Mouse (Mus musculus) testis, adult 2 months (tissue): ENCODE measurements around the gene Plpp1. TPM values are rescaled to one million over a fixed set of nuclear protein-coding genes. Genes with fewer than 3 reads are reported as not detected.

Source experiments
- H3K27ac ChIP-seq: fragments of 200-500 bp; 2 replicates; pipeline ENCODE4 v1.5.1; 2012; ENCODE audit warnings: low read depth, low read length; ENCODE audit not compliant: control insufficient read depth, insufficient read depth
- H3K27me3 ChIP-seq: fragments of 200-500 bp; 2 replicates; pipeline ENCODE4 v1.6.1; 2012; ENCODE audit warnings: mild to moderate bottlenecking, low read length, moderate library complexity; ENCODE audit not compliant: control insufficient read depth, insufficient read depth
- H3K36me3 ChIP-seq: fragments of 200-500 bp; 2 replicates; pipeline ENCODE4 v1.6.1; 2012; ENCODE audit warnings: mild to moderate bottlenecking, low read length; ENCODE audit not compliant: control insufficient read depth, insufficient read depth
- H3K4me1 ChIP-seq: fragments of 200-500 bp; 2 replicates; pipeline ENCODE4 v1.6.1; 2012; ENCODE audit warnings: low read length; ENCODE audit not compliant: control insufficient read depth, insufficient read depth
- H3K4me3 ChIP-seq: fragments of 200-500 bp; 2 replicates; pipeline ENCODE4 v1.5.1; 2012; ENCODE audit warnings: low read depth, mild to moderate bottlenecking, low read length, moderate library complexity, mixed read lengths; ENCODE audit not compliant: control insufficient read depth
- CTCF ChIP-seq: fragments of 200-500 bp; IDR thresholded peaks from 2 replicates; pipeline ENCODE4 v1.5.1; 2012; ENCODE audit warnings: low read depth, mild to moderate bottlenecking, inconsistent platforms, low read length, moderate library complexity; ENCODE audit not compliant: control insufficient read depth, insufficient read depth, insufficient replicate concordance
- POLR2A ChIP-seq: fragments of 200-500 bp; IDR thresholded peaks from 2 replicates; pipeline ENCODE4 v1.6.1; 2012; ENCODE audit warnings: low read depth, mild to moderate bottlenecking, inconsistent platforms, low read length, moderate library complexity; ENCODE audit not compliant: control insufficient read depth
- polyA plus RNA-seq: library from polyadenylated mRNA; depleted of rRNA; stranded (reverse); fragments of >200 nt; gene quantifications from 2 replicates; pipeline ENCODE4 v1.2.3, GENCODE M21; 2012

The Plpp1 gene
- polyA plus RNA-seq, 1 experiment, result 115 TPM

DNA sequence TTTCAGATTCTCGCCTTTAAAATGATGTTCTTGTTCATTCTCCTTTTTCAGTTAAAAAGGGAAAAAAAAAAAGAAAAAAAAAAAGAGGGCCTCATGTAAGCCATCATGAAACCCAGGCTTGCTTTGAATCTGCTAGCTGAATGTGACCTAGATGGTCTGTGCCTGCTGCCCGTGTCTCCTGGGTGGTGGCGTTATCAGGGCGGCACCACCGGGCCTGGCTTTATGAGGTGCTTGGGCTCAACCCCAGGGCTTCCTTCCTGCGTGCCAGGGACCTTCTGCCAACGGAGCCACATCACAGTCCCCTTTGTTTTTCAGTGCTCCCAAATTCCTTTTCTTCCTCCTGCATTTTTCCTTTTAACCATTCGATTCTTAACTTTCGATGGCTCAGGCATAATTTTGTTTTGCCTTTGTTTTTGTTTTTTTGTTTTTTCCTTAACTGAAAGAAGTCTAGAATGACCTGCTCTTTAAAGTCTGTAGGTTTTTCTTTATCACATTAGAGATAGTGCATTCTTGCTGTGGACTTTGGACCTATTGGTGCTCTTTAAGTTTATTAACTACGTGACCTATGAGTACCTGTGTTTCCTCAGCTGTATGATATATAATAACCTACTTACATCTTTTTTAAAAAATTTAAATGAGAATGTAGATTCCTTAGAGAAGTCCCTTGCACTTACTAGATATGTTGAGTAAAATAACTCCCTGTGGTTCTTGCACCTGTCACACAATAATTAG lies 7.5 kb downstream of the Plpp1 start:
- Histone ChIP-seq H3K4me1 (peaks cover under 1% of the 10 kb centered on the region), H3K27me3 (no peaks in the 10 kb centered on the region), H3K27ac (no peak overlapping the region), H3K4me3 (no peak overlapping the region), H3K36me3 (no peaks in the 10 kb centered on the region)
- no peak for TF ChIP-seq POLR2A
- no peak for TF ChIP-seq CTCF

- Histone ChIP-seq H3K36me3 (no peaks in the 10 kb centered on the region), H3K4me3 (no peak overlapping the region), H3K4me1 (no peaks in the 10 kb centered on the region; the same call in 1 of the 2 replicates), H3K27ac (no peak overlapping the region), H3K27me3 (no peaks in the 10 kb centered on the region)
- no peak for TF ChIP-seq POLR2A
- no peak for TF ChIP-seq CTCF
Measured at GRCm38 (mm10) chr13:112809504-112810247, 9.1 kb downstream of the Plpp1 start.

- TF ChIP-seq CTCF (no peak), POLR2A (no peak)
- no peak overlapping the region for H3K27ac ChIP-seq
- H3K27me3 ChIP-seq, result no peaks in the 10 kb centered on the region
- H3K36me3 ChIP-seq, result no peaks in the 10 kb centered on the region
- no peaks in the 10 kb centered on the region; the same call in 1 of the 2 replicates for H3K4me1 ChIP-seq
- H3K4me3 ChIP-seq, result no peak overlapping the region
Measured at GRCm38 (mm10) chr13:112810248-112810645, 9.7 kb downstream of the Plpp1 start.

DNA sequence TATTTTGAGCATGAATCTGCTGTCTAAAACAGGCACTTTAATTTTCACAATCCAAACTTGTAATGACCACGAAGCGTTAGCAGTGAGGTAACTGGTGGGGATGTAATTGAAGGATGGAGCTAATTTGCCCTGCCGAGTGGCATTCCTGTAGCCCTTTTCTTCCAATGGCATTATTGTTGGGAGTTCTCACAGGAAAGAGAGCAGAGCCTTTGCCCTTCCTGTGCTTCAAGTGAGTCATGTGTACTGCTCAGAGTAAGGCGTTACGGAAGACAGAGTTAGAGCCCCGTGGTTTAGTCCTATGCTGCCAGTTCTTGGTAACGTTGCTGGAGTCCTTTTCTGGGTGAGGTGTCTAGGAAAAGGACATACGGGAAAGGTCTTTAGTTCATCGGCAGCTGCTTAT lies 10.2 kb downstream of the Plpp1 start:
- no peaks in the 10 kb centered on the region for H3K36me3 ChIP-seq
- H3K4me3 ChIP-seq, result no peak overlapping the region
- H3K27ac ChIP-seq, result no peak overlapping the region
- TF ChIP-seq POLR2A (no peak), CTCF (no peak)
- no peaks in the 10 kb centered on the region; the same call in 1 of the 2 replicates for H3K4me1 ChIP-seq
- H3K27me3 ChIP-seq, result no peaks in the 10 kb centered on the region

DNA sequence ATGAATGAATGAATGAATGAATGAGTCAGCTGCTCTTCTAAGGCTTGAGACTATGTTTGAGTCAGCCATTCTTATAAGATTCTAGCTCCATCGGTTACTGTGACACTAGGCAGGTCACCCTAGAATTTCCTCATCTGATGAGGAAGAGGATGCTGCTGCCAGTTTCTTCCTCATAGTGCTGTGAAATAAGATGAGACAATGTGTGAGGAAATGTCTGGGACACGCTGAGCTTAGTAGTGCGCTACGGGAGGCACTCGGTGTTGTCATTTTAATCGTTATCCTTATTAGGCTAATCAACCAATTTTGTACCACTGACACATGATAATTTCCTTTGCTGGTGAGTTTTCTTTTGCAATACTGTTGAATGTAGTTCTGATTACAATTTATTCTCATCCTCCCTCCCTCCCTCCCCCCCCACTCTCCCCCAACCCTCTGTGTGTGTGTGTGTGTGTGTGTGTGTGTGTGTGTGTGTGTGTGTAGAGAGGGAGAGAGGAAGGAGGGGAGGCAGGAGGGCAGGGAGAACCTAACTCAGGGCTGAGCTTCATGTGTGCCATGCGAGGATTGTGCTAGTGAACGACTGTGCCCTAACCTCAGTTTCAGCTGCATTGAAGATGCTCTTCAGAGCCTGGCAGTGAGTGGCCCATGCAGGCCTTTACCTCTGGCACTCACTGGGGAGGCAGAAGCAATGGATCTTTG lies 11.3 kb downstream of the Plpp1 start:
- TF ChIP-seq POLR2A (no peak), CTCF (no peak)
- Histone ChIP-seq H3K4me1 (no peaks in the 10 kb centered on the region; the same call in 1 of the 2 replicates), H3K4me3 (no peak overlapping the region), H3K27ac (no peak overlapping the region), H3K36me3 (no peaks in the 10 kb centered on the region), H3K27me3 (no peaks in the 10 kb centered on the region)

DNA sequence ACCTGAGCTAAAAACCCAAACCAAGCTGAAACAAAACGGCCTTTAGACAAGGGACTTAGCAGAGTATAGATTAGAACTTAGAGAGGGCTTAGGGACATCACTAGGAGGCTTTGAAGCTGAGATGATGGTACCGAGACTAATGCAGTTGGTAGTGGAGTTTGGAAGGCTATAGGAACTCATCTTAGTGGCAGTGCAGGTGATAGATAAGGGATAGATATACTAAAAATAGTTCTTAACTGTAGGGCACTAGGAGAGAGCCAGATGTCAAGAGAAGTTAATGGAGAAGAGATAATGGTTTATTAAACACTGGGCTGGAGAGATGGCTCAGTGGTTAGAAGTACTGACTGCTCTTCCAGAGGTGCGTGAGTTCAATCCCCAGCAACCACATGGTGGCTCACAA lies 15.4 kb downstream of the Plpp1 start:
- no peaks in the 10 kb centered on the region for H3K36me3 ChIP-seq
- H3K27ac ChIP-seq, result no peak overlapping the region
- H3K4me3 ChIP-seq, result no peak overlapping the region
- H3K4me1 ChIP-seq, result no peaks in the 10 kb centered on the region; the same call in 1 of the 2 replicates
- no peak for TF ChIP-seq POLR2A
- TF ChIP-seq CTCF, result no peak
- no peaks in the 10 kb centered on the region for H3K27me3 ChIP-seq

DNA sequence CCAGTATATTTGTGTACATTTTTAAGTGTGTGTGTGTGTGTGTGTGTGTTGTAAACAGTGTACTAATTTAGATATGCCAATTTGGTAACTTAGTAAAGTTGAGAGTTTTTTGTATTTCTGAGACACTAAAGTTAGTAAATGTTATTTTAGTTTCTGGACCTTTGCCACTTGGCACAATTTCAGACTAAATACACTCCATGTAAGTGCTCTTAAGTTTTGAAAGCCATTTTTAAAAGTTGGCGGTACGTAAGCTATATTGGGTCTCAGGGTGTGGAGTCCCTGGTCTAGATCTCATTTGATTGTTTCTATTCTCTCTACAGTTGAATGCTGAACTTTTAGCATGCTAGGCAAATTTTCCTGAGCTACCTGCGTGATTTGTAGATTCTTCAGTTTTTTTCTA lies 17.5 kb downstream of the Plpp1 start:
- H3K36me3 ChIP-seq, result no peaks in the 10 kb centered on the region

More for the DNA sequence above, 17.5 kb downstream of the Plpp1 start:
- TF ChIP-seq POLR2A (no peak), CTCF (no peak)
- Histone ChIP-seq H3K4me3 (no peak overlapping the region), H3K4me1 (no peaks in the 10 kb centered on the region), H3K27ac (no peak overlapping the region), H3K27me3 (no peaks in the 10 kb centered on the region)
